Mouse (Mus musculus) limb, embryonic 12.5 days (tissue): Measurements from ENCODE around the gene Msto1. TPM values are rescaled to one million over a fixed set of nuclear protein-coding genes. Genes with fewer than 3 reads are reported as not detected.
"Not testable (repeated sequence)": the region's sequence is repeated elsewhere in the genome, so short reads cannot be mapped to it uniquely, and the experiment has no call there.

Experiments used
- ATAC-seq: fragments of 200-750 bp; cut with Nextera tagmentation; 2 replicates; pipeline ENCODE4 v1.8.0; 2017; ENCODE audit warnings: low read depth, moderate TSS enrichment; ENCODE audit not compliant: insufficient number of reproducible peaks, insufficient read depth, low FRiP score, low TSS enrichment
- H3K27ac ChIP-seq: fragments of 300-500 bp; sonication (generic); 2 replicates; pipeline ENCODE4 v1.5.1; 2016; ENCODE audit warnings: mild to moderate bottlenecking, moderate library complexity
- H3K27me3 ChIP-seq: fragments of 300-500 bp; sonication (generic); 2 replicates; pipeline ENCODE4 v1.6.1; 2016; ENCODE audit warnings: mild to moderate bottlenecking, moderate library complexity
- H3K36me3 ChIP-seq: fragments of 300-500 bp; sonication (generic); 2 replicates; pipeline ENCODE4 v1.6.1; 2016; ENCODE audit warnings: mild to moderate bottlenecking, moderate library complexity
- H3K4me1 ChIP-seq: fragments of 300-500 bp; sonication (generic); replicated peaks from 2 replicates; pipeline ENCODE4 v1.6.1; 2016
- H3K4me2 ChIP-seq: fragments of 300-500 bp; sonication (generic); 2 replicates; pipeline ENCODE4 v1.6.1; 2016; ENCODE audit warnings: mild to moderate bottlenecking, moderate library complexity
- H3K4me3 ChIP-seq: fragments of 300-500 bp; sonication (generic); replicated peaks from 2 replicates; pipeline ENCODE4 v1.5.1; 2016; ENCODE audit warnings: mild to moderate bottlenecking
- H3K9ac ChIP-seq: fragments of 300-500 bp; sonication (generic); replicated peaks from 2 replicates; pipeline ENCODE4 v1.6.1; 2016; ENCODE audit warnings: mild to moderate bottlenecking, moderate library complexity
- H3K9me3 ChIP-seq: fragments of 300-500 bp; sonication (generic); 2 replicates; pipeline ENCODE4 v1.6.1; 2016; ENCODE audit warnings: mild to moderate bottlenecking, moderate library complexity
- WGBS: fragments of 180-500 bp; shearing (Covaris S2); methylation state at CpG from one replicate; pipeline ENCODE4 v1.1.7; 2016; 5-methylcytosine and 5-hydroxymethylcytosine counted together
- polyA plus RNA-seq: library from polyadenylated mRNA; unstranded; fragments of >200 nt; fragmentation: Nextera tagmentation; extraction: Ambion mirVana; gene quantifications from 2 replicates; pipeline ENCODE4 v1.2.1, GENCODE M21; 2016

Msto1 gene
- polyA plus RNA-seq, 1 experiment from 2014 or later, result 44.1 TPM

DNA sequence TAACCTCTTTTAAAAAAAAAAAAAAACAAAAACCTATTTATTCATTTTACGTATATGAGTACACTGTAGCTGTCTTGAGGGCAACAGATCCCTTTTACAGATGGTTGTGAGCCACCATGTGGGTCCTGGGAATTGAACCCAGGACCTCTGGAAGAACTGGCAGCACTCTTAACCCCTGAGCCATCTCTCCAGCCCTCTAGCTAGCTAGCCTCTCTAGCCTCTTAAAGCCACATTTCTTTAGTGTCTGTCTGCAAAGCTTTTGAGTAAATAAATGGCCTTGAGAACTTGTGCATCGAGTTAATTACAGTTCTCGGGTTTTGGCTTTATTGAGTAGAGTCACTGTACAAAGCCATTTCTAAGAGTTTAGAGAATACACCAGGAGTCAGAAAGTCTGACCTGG is 9.0 kb downstream of the Msto1 start:
- no peak for ATAC-seq
- H3K9ac ChIP-seq, result no peak overlapping the region
- no peak overlapping the region for H3K27ac ChIP-seq
- H3K27me3 ChIP-seq, result no peaks in the 10 kb centered on the region
- H3K4me3 ChIP-seq, result no peak overlapping the region
- H3K4me2 ChIP-seq, result no peak overlapping the region
- H3K4me1 ChIP-seq, result no peaks in the 10 kb centered on the region
- WGBS, result 85% methylated on average over 3 of the region's 3 CpGs
- H3K36me3 ChIP-seq, result peaks cover 91% of the 10 kb centered on the region
- no peaks in the 10 kb centered on the region for H3K9me3 ChIP-seq

- WGBS, result 92% methylated on average over 7 of the region's 7 CpGs
- peaks cover 39% of the 10 kb centered on the region for H3K36me3 ChIP-seq
Observed at GRCm38 (mm10) chr3:88893011-88893410, 20.8 kb downstream of the Msto1 start.

GRCm38 (mm10) chr3:88882536-88882935 is 31.3 kb downstream of the Msto1 start:
- not testable (repeated sequence) for ATAC-seq, H3K27me3 ChIP-seq, H3K9ac ChIP-seq, H3K27ac ChIP-seq, H3K9me3 ChIP-seq, H3K4me1 ChIP-seq, H3K4me2 ChIP-seq, H3K4me3 ChIP-seq
- 90% methylated on average over 4 of the region's 4 CpGs for WGBS
- peaks cover 21% of the 10 kb centered on the region; the same call in 1 of the 2 replicates for H3K36me3 ChIP-seq

More at GRCm38 (mm10) chr3:88893011-88893410, 20.8 kb downstream of the Msto1 start:
- ATAC-seq, H3K9ac ChIP-seq, H3K4me2 ChIP-seq, H3K9me3 ChIP-seq, H3K27me3 ChIP-seq, H3K4me1 ChIP-seq, H3K4me3 ChIP-seq, H3K27ac ChIP-seq: not testable (repeated sequence)

- H3K4me3 ChIP-seq, H3K4me1 ChIP-seq, H3K4me2 ChIP-seq, H3K9me3 ChIP-seq, ATAC-seq, H3K9ac ChIP-seq, H3K27me3 ChIP-seq, H3K27ac ChIP-seq: not testable (repeated sequence)
- 74% methylated on average over 3 of the region's 4 CpGs for WGBS
- H3K36me3 ChIP-seq, result peaks cover 29% of the 10 kb centered on the region
Observed at GRCm38 (mm10) chr3:88868449-88868848, 45.4 kb downstream of the Msto1 start.

GRCm38 (mm10) chr3:88867177-88867576 is 46.6 kb downstream of the Msto1 start:
- H3K9ac ChIP-seq, H3K4me2 ChIP-seq, H3K4me1 ChIP-seq, H3K27ac ChIP-seq, H3K4me3 ChIP-seq, H3K27me3 ChIP-seq, H3K9me3 ChIP-seq, ATAC-seq: not testable (repeated sequence)
- no CpG with 5 or more reads among the region's 8 CpGs for WGBS
- peaks cover 42% of the 10 kb centered on the region for H3K36me3 ChIP-seq

GRCm38 (mm10) chr3:88866735-88867134 is 47.1 kb downstream of the Msto1 start:
- not testable (repeated sequence) for ATAC-seq
- WGBS, result no CpG with 5 or more reads among the region's 3 CpGs

GRCm38 (mm10) chr3:88862129-88862528 is 51.7 kb downstream of the Msto1 start:
- Histone ChIP-seq H3K27me3 (no peaks in the 10 kb centered on the region), H3K4me3 (no peak overlapping the region), H3K9ac (no peak overlapping the region), H3K4me2 (no peak overlapping the region), H3K9me3 (no peaks in the 10 kb centered on the region), H3K27ac (no peak overlapping the region), H3K36me3 (peaks cover 92% of the 10 kb centered on the region), H3K4me1 (no peaks in the 10 kb centered on the region)
- ATAC-seq, result no peak
- 96% methylated on average over 3 of the region's 3 CpGs for WGBS

More at GRCm38 (mm10) chr3:88866735-88867134, 47.1 kb downstream of the Msto1 start:
- not testable (repeated sequence) for H3K27ac ChIP-seq, H3K9me3 ChIP-seq, H3K4me1 ChIP-seq, H3K27me3 ChIP-seq, H3K4me2 ChIP-seq, H3K4me3 ChIP-seq, H3K9ac ChIP-seq
- peaks cover 46% of the 10 kb centered on the region for H3K36me3 ChIP-seq

DNA sequence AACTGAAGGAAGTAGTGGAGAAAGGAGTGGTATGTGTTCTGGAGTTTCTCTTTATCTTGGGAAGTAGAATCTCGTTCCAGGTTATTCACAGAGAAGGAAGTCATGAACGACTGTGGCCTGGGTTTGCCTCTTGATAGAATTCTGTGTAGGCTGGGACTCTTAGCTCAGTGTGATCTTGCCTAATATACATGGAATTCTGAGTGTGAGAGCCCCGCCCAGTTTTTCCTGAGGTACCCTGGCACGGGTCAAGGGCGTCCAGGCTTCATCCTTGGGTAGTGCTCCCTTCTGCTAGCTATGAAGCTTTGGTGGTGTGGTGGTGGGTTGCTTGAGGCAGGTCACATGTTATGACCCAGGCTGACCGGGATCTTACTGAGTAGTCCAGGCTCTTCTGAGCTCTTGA is 58.0 kb downstream of the Msto1 start:
- no peaks in the 10 kb centered on the region for H3K9me3 ChIP-seq
- no peak overlapping the region for H3K27ac ChIP-seq
- 89% methylated on average over 6 of the region's 6 CpGs for WGBS
- H3K4me3 ChIP-seq, result no peak overlapping the region
- H3K36me3 ChIP-seq, result peaks cover 86% of the 10 kb centered on the region
- H3K4me2 ChIP-seq, result no peak overlapping the region
- no peak overlapping the region for H3K9ac ChIP-seq
- no peaks in the 10 kb centered on the region for H3K4me1 ChIP-seq
- no peaks in the 10 kb centered on the region for H3K27me3 ChIP-seq
- no peak for ATAC-seq

Other genes with a start within 250 kb of the Msto1 start
- 127 and 128 TPM in 2 replicates for gene Khdc4, start 228.2 kb downstream of the Msto1 start, polyA plus RNA-seq
- 39.7 and 41.2 TPM in 2 replicates for gene Rit1, start 197.2 kb downstream of the Msto1 start, polyA plus RNA-seq
- 32.0 and 36.8 TPM in 2 replicates for gene Syt11, start 138.8 kb downstream of the Msto1 start, polyA plus RNA-seq
- 17.2 and 18.0 TPM in 2 replicates for gene Gon4l, start 78.8 kb downstream of the Msto1 start, polyA plus RNA-seq
- gene Ash1l, start 36.6 kb upstream of the Msto1 start, polyA plus RNA-seq, result 23.4 and 26.1 TPM in 2 replicates
- gene Dap3, start 37.2 kb upstream of the Msto1 start, polyA plus RNA-seq, result 156 and 161 TPM in 2 replicates
- gene Rusc1, start 179.3 kb upstream of the Msto1 start, polyA plus RNA-seq, result 23.4 and 23.7 TPM in 2 replicates
- 0.14 TPM in 1 of 2 replicates, not detected in the other for gene Gm43738, start 187.1 kb upstream of the Msto1 start, polyA plus RNA-seq
- gene Fdps, start 188.0 kb upstream of the Msto1 start, polyA plus RNA-seq, result 247 and 249 TPM in 2 replicates
- 0.24 and 0.36 TPM in 2 replicates for gene Pklr, start 222.1 kb upstream of the Msto1 start, polyA plus RNA-seq
- 2.2 and 2.8 TPM in 2 replicates for gene Hcn3, start 246.2 kb upstream of the Msto1 start, polyA plus RNA-seq